Mouse (Mus musculus) bone marrow macrophage, adult 2 months (primary cell): Measurements from ENCODE around the gene Fbxo46. TPM values are rescaled to one million over a fixed set of nuclear protein-coding genes. Genes with fewer than 3 reads are reported as not detected.
"Not testable (repeated sequence)": the region's sequence is repeated elsewhere in the genome, so short reads cannot be mapped to it uniquely, and the experiment has no call there.

ENCODE experiments used
- H3K27ac ChIP-seq: 2 replicates; pipeline ENCODE4 v1.5.1; 2012; ENCODE audit warnings: low read depth, low read length; ENCODE audit not compliant: insufficient read depth
- H3K4me1 ChIP-seq: 2 replicates; pipeline ENCODE4 v1.6.1; 2012; ENCODE audit warnings: low read length; ENCODE audit not compliant: control insufficient read depth, insufficient read depth
- H3K4me3 ChIP-seq: 2 replicates; pipeline ENCODE4 v1.5.1; 2012; ENCODE audit warnings: mild to moderate bottlenecking, low read length, moderate library complexity; ENCODE audit not compliant: insufficient read depth
- CTCF ChIP-seq: IDR thresholded peaks from 2 replicates; pipeline ENCODE4 v1.5.1; 2012; ENCODE audit warnings: low read depth, mild to moderate bottlenecking, low read length, moderate library complexity
- POLR2A ChIP-seq: IDR thresholded peaks from 2 replicates; pipeline ENCODE4 v1.6.1; 2012; ENCODE audit warnings: mild to moderate bottlenecking, low read depth, low read length, borderline replicate concordance
- polyA plus RNA-seq: library from polyadenylated mRNA; stranded (reverse); fragments of >200 nt; gene quantifications from 2 replicates; pipeline ENCODE4 v1.2.4, GENCODE M21; 2012; ENCODE audit not compliant: missing spikeins, insufficient read depth, insufficient read length

The Fbxo46 gene
- polyA plus RNA-seq = 7.1 and 8.2 TPM in 2 replicates

- TF ChIP-seq CTCF (no peak), POLR2A (peak; percentile 82; the same call in 1 of the 2 replicates)
- H3K4me1 ChIP-seq = peaks cover 3% of the 10 kb centered on the region; the same call in 1 of the 2 replicates
- H3K27ac ChIP-seq = no peak within 1 kb of the TSS
- peak within 1 kb of the TSS; percentile 76 for H3K4me3 ChIP-seq
Observed at GRCm38 (mm10) chr7:19119631-19120429, at the start of gene Fbxo46. Gene Fbxo46 (plus strand): TSS chr7:19119859.

- not testable (repeated sequence) for H3K4me3 ChIP-seq, H3K4me1 ChIP-seq, H3K27ac ChIP-seq
Observed at GRCm38 (mm10) chr7:19071024-19071423, 48.6 kb upstream of the Fbxo46 start.

GRCm38 (mm10) chr7:19073504-19073903, 46.2 kb upstream of the Fbxo46 start:
- Histone ChIP-seq H3K4me3 (no peak overlapping the region), H3K4me1 (peaks cover 9% of the 10 kb centered on the region), H3K27ac (no peak overlapping the region)
- TF ChIP-seq CTCF = peak; percentile 80
- no peak for TF ChIP-seq POLR2A

- H3K4me1 ChIP-seq = peaks cover 9% of the 10 kb centered on the region
- TF ChIP-seq CTCF = no peak
- no peak for TF ChIP-seq POLR2A
- no peak overlapping the region for H3K27ac ChIP-seq
- H3K4me3 ChIP-seq = no peak overlapping the region
Observed at GRCm38 (mm10) chr7:19074494-19074893, 45.2 kb upstream of the Fbxo46 start.

- Histone ChIP-seq H3K4me3 (peak overlapping the region; percentile 42; the same call in 1 of the 2 replicates), H3K4me1 (peaks cover 9% of the 10 kb centered on the region), H3K27ac (no peak overlapping the region)
- no peak for TF ChIP-seq CTCF
- no peak for TF ChIP-seq POLR2A
Observed at GRCm38 (mm10) chr7:19075231-19075630, 44.4 kb upstream of the Fbxo46 start.

- TF ChIP-seq CTCF (no peak), POLR2A (no peak)
- no peak within 1 kb of the TSS for H3K27ac ChIP-seq
- H3K4me1 ChIP-seq = peaks cover 9% of the 10 kb centered on the region
- H3K4me3 ChIP-seq = peak within 1 kb of the TSS; percentile 42
Observed at GRCm38 (mm10) chr7:19075723-19076585, 43.7 kb upstream of the Fbxo46 start, which contains the start of gene Dmwd. Gene Dmwd (plus strand): TSS chr7:19076227.

GRCm38 (mm10) chr7:19076586-19076991, 43.1 kb upstream of the Fbxo46 start:
- Histone ChIP-seq H3K4me1 (peaks cover 9% of the 10 kb centered on the region), H3K27ac (no peak overlapping the region), H3K4me3 (peak overlapping the region; percentile 42)
- TF ChIP-seq POLR2A (no peak), CTCF (no peak)

GRCm38 (mm10) chr7:19077761-19078160, 41.9 kb upstream of the Fbxo46 start:
- Histone ChIP-seq H3K27ac (no peak overlapping the region), H3K4me3 (no peak overlapping the region), H3K4me1 (peaks cover 9% of the 10 kb centered on the region)
- TF ChIP-seq POLR2A = no peak
- TF ChIP-seq CTCF = no peak

GRCm38 (mm10) chr7:19078732-19079131, 40.9 kb upstream of the Fbxo46 start:
- TF ChIP-seq CTCF (no peak), POLR2A (no peak)
- H3K4me1 ChIP-seq = peaks cover 9% of the 10 kb centered on the region
- H3K4me3 ChIP-seq = no peak overlapping the region

More at GRCm38 (mm10) chr7:19078732-19079131, 40.9 kb upstream of the Fbxo46 start:
- H3K27ac ChIP-seq = no peak overlapping the region
